Mouse (Mus musculus): ENCODE measurements around the gene Chdh. TPM values are rescaled to one million over a fixed set of nuclear protein-coding genes. Genes with fewer than 3 reads are reported as not detected.

The Chdh gene
- polyA plus RNA-seq, 1 experiment from 2014 or later = 0.53 TPM

DNA sequence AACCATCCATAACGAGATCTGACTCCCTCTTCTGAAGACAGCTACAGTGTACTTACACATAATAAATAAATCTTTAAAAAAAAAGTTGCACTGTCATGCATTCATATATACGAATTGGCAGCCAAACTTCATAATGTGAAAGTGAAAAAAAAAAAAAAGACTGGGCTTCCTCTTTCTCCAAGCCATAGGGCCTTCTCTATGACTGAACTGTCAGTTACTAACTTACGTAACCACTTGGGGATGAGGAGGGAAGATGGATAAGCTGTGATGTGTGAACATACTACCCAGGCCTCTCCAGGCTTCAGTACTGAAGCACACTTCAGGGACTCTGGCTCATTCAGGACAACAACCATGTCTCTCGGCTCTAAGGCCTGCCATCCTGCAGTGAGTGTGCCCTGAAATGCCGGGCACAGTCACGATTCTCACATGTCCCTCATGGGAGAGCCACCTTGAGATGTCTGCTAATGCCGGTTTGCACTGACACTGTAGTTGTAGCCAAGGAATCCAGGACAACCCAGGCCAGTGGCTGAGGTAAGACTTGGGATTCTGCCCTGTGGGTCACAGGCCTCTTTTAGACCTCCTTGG is 34.6 kb downstream of the Chdh start:
- ATAC-seq (ENCODE audit: low FRiP score, low read depth) = no peak
- H3K27ac ChIP-seq (replicated peaks) = no peak overlapping the region

DNA sequence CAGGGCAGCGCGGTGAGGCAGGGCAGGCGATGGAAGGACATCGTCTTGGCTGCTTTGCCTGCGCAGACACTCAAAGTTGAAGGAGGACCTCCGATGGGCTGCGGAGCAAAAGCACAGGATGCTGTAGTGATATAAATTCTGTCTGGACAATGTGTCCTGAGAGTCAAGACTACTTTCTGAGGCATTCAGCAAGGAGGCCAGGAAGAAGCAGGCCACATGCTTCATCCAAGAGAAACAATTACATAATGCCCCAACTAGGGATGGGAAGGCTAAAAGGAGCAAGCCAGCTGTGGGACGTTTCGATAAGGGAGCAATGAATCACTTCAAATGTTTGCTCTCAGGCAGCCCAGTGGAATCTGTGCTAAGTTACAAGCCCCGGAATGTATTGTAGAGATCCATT is 36.4 kb downstream of the Chdh start:
- 91% methylated on average over 10 of the region's 10 CpGs for WGBS
- Histone ChIP-seq H3K27ac (replicated peaks) (no peak overlapping the region), H3K9ac (no peak overlapping the region), H3K9me3 (no peaks in the 10 kb centered on the region), H3K4me1 (replicated peaks) (no peaks in the 10 kb centered on the region), H3K27me3 (no peaks in the 10 kb centered on the region), H3K4me3 (no peak overlapping the region), H3K4me2 (no peak overlapping the region), H3K36me3 (peaks cover 18% of the 10 kb centered on the region)
- no peak for ATAC-seq (ENCODE audit: low FRiP score, low read depth)

More for the DNA sequence above, 34.6 kb downstream of the Chdh start:
- Histone ChIP-seq H3K9me3 (no peaks in the 10 kb centered on the region), H3K27me3 (no peaks in the 10 kb centered on the region), H3K4me3 (no peak overlapping the region), H3K4me2 (no peak overlapping the region), H3K4me1 (replicated peaks) (no peaks in the 10 kb centered on the region), H3K9ac (no peak overlapping the region), H3K36me3 (peaks cover 18% of the 10 kb centered on the region)
- WGBS = 93% methylated on average over 7 of the region's 7 CpGs

DNA sequence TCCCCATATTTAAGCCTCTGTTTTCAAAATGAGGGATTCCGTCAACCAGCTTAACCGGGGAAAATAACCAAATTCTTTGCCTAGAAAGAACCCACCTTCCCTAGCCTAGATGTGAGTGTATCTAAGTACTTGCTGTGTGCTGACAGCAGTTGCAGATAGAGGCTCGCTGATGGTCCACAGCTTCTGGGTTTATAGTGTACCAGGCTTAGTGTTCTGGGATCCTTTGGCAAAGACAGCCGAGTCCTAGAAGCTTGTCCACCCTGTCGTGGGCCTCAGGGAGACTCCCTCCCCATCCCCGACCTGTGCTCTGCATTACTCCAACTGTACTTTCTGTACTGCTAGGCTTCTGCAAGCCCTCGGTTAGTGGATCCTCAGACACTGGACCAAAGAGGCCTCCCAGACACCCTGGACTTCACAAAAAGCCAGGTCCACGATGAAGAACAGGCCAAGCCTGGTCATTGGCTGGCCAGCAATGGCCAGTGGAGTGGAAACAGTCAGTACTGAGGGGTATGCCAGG is 36.9 kb downstream of the Chdh start:
- 90% methylated on average over 8 of the region's 8 CpGs for WGBS

DNA sequence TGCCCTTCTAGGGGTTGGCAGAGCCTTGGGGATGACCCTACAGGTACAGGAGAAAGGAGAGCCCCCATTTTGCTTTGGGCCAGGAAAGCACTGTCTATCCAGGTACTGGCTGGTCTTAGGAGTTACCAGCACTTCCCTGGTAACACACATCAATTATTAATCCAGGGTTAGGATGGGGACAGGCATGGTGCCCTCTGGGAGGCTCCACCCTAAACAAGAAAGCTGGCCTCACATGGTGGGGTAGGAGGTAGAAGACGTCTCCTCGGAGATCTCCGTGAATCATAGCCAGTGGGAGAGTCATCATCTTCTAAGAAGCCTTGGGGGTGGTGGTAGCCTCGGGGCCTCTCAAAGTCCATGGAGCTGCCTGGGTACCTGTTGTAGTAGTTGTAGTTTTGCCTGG is 38.2 kb downstream of the Chdh start:
- H3K36me3 ChIP-seq = peaks cover 13% of the 10 kb centered on the region
- no peak for ATAC-seq (ENCODE audit: low FRiP score, low read depth)

More for the DNA sequence above, 36.9 kb downstream of the Chdh start:
- Histone ChIP-seq H3K27ac (replicated peaks) (no peak overlapping the region), H3K9ac (no peak overlapping the region), H3K27me3 (no peaks in the 10 kb centered on the region), H3K4me2 (no peak overlapping the region), H3K4me3 (no peak overlapping the region), H3K4me1 (replicated peaks) (no peaks in the 10 kb centered on the region), H3K9me3 (no peaks in the 10 kb centered on the region), H3K36me3 (peaks cover 18% of the 10 kb centered on the region)
- ATAC-seq (ENCODE audit: low FRiP score, low read depth) = no peak

DNA sequence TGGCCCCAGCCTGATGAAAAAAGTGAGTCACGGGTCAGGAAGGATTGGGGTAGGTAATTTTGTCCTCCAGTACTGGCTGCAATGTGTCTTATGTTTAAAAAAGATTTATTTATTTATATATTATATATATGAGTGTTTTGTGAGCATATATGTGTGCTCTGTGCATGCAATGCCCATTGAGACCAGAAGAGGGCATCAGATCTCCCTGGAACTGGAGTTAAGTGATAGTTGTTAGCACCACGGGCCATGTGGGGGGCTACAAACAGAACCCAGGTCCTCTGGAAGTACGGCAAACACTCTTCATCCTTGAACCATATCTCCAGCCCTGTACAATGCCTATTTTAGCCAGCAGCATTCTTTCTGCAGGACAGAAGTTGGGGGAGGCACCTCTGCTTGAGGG is 39.2 kb downstream of the Chdh start:
- ATAC-seq (ENCODE audit: low FRiP score, low read depth) = no peak
- H3K27me3 ChIP-seq = no peaks in the 10 kb centered on the region
- H3K4me3 ChIP-seq = no peak overlapping the region
- no peak overlapping the region for H3K9ac ChIP-seq
- 90% methylated on average over 3 of the region's 3 CpGs for WGBS
- H3K4me1 ChIP-seq (replicated peaks) = no peaks in the 10 kb centered on the region
- peaks cover 11% of the 10 kb centered on the region for H3K36me3 ChIP-seq
- H3K27ac ChIP-seq (replicated peaks) = no peak overlapping the region
- H3K4me2 ChIP-seq = no peak overlapping the region
- no peaks in the 10 kb centered on the region for H3K9me3 ChIP-seq

More for the DNA sequence above, 38.2 kb downstream of the Chdh start:
- Histone ChIP-seq H3K4me2 (no peak overlapping the region), H3K27ac (replicated peaks) (no peak overlapping the region), H3K9me3 (no peaks in the 10 kb centered on the region), H3K4me3 (no peak overlapping the region), H3K4me1 (replicated peaks) (no peaks in the 10 kb centered on the region), H3K9ac (no peak overlapping the region), H3K27me3 (no peaks in the 10 kb centered on the region)
- 96% methylated on average over 4 of the region's 4 CpGs for WGBS

DNA sequence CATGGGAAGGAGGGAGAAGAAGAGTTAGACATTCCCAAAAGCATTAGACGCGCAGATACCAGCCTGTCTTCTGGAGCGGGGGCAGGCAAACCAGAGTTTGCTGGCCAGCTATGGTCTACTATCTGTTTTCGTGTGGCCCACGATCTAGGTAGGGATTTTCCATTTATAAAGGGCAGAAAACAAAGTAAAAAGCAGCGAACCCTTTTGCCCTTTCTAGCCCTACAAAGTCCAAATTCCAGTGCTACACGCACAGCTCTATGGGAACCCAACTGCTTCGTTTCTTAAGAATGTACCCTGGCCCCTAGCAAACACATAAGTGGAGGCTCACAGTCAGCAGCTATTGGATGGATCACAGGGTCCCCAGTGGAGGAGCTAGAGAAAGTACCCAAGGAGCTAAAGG is 41.5 kb downstream of the Chdh start:
- ATAC-seq (ENCODE audit: low FRiP score, low read depth) = no peak
- Histone ChIP-seq H3K36me3 (peaks cover 11% of the 10 kb centered on the region), H3K9ac (no peak overlapping the region), H3K27ac (replicated peaks) (no peak overlapping the region), H3K27me3 (no peaks in the 10 kb centered on the region), H3K9me3 (no peaks in the 10 kb centered on the region), H3K4me2 (no peak overlapping the region), H3K4me3 (no peak overlapping the region), H3K4me1 (replicated peaks) (no peaks in the 10 kb centered on the region)
- 89% methylated on average over 8 of the region's 8 CpGs for WGBS

DNA sequence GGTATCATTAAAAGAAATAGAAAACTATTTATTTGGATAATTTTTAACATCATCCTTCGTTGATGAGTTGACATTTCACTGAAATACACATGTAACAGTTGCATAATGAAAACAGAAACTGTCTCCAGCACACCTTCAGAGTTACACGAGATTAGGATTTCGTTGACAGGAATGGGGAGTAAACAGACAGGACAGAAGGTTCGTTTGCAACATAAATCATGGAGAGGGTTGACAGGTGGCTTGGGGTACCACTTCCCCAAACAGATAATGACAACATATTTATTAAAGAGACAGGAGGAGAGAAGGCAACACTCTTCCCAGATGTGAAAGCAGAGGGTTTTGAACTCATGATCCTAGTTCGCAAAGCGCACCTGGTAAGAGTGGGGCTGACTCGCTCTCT is 46.1 kb downstream of the Chdh start:
- H3K36me3 ChIP-seq = no peaks in the 10 kb centered on the region
- no peaks in the 10 kb centered on the region for H3K9me3 ChIP-seq
- peaks cover 11% of the 10 kb centered on the region for H3K4me1 ChIP-seq (replicated peaks)
- no peaks in the 10 kb centered on the region for H3K27me3 ChIP-seq
- no peak overlapping the region for H3K4me3 ChIP-seq
- no peak overlapping the region for H3K9ac ChIP-seq
- 76% methylated on average over 7 of the region's 7 CpGs for WGBS
- no peak overlapping the region for H3K27ac ChIP-seq (replicated peaks)
- no peak overlapping the region for H3K4me2 ChIP-seq
- ATAC-seq (ENCODE audit: low FRiP score, low read depth) = no peak

DNA sequence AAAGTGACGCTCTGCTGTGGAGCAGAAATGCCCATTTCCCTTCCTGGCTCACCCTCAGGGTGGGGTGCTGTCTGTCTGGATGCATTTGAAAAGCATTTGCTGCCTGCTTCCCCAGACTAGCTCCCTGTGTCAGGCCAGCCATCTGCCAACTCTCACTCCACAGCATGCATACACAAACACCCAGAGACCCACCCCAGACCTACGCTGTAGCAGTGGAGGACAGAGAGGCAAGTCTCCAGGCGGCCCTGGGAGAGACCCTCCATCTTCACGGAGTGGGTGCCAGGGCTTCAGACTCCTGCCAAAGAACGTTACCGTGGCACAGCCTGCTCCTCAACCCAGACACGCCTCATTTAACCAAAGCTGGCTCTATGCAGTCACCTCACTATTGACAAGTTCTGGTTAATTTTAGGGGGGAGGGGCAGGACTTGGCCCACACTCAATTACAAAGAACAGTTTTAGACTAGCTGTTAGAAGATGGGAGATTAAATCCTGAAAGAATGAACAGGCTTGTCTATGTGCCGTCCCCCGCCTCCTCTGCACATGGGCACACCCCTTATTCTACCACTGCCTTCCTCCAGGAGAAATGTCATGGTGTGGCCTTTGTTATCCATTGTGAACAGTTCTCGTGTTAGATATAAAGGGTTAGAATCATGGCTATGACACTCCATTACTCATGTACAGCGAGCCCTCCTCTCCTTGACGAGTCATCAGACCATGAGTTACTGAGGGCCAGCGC is 47.4 kb downstream of the Chdh start:
- no peak overlapping the region for H3K4me3 ChIP-seq
- no peaks in the 10 kb centered on the region for H3K9me3 ChIP-seq
- no peaks in the 10 kb centered on the region for H3K36me3 ChIP-seq
- no peak overlapping the region for H3K9ac ChIP-seq
- ATAC-seq (ENCODE audit: low FRiP score, low read depth) = peak; percentile 94
- H3K4me2 ChIP-seq = peak overlapping the region; percentile 5; the same call in 1 of the 2 replicates
- H3K27ac ChIP-seq (replicated peaks) = peak overlapping the region; percentile 65
- 32% methylated on average over 13 of the region's 13 CpGs for WGBS
- peaks cover 11% of the 10 kb centered on the region for H3K4me1 ChIP-seq (replicated peaks)
- H3K27me3 ChIP-seq = no peaks in the 10 kb centered on the region

DNA sequence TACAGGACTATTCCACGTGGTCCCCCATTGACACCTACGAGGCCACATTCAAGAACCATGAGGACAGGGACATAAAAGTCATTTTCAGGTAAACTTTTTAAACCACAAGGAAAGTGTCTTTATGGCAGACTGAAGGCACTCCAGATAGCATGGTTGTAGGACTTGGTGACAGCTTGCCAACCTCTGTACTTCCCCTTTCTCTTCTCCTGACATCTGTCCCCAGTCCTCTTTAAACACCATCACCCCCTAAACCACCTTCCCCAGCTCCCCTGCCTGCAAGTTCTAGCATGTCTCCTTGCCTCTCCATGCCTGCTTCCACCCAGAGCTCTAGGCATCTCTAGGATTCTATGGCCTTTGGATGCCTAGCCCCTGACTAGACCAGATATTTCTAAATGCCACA is 56.0 kb downstream of the Chdh start:
- H3K27ac ChIP-seq (replicated peaks) = no peak overlapping the region
- H3K4me1 ChIP-seq (replicated peaks) = no peaks in the 10 kb centered on the region
- WGBS = 91% methylated on average over 2 of the region's 2 CpGs
- no peak for ATAC-seq (ENCODE audit: low FRiP score, low read depth)
- H3K9me3 ChIP-seq = no peaks in the 10 kb centered on the region
- H3K4me2 ChIP-seq = no peak overlapping the region
- H3K27me3 ChIP-seq = no peaks in the 10 kb centered on the region
- H3K36me3 ChIP-seq = no peaks in the 10 kb centered on the region
- H3K9ac ChIP-seq = no peak overlapping the region
- H3K4me3 ChIP-seq = no peak overlapping the region

DNA sequence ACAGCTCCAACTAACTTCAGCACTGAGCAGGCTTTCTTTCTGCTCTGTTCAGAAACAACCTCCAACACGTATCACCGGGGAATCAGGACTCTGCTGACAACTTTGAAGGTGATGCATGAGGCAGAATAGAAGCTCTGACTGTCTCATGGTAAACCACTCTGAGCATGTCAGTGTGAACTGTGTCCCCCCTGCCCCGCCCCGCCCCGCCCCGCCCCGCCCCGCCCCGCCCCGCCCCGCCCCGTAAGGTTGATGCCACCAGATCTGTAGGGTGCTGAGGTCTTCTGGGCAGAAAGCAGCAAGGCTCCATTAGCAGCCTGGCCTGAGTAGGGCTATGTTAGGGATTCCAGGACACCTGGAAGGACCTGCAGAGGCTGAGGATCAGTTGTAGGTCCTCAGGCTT is 57.9 kb downstream of the Chdh start:
- Histone ChIP-seq H3K27ac (replicated peaks) (no peak overlapping the region), H3K9ac (no peak overlapping the region), H3K4me3 (no peak overlapping the region), H3K4me1 (replicated peaks) (no peaks in the 10 kb centered on the region), H3K27me3 (no peaks in the 10 kb centered on the region), H3K36me3 (peaks cover 7% of the 10 kb centered on the region; the same call in 1 of the 2 replicates), H3K9me3 (no peaks in the 10 kb centered on the region), H3K4me2 (no peak overlapping the region)
- WGBS = 83% methylated on average over 12 of the region's 12 CpGs
- no peak for ATAC-seq (ENCODE audit: low FRiP score, low read depth)

DNA sequence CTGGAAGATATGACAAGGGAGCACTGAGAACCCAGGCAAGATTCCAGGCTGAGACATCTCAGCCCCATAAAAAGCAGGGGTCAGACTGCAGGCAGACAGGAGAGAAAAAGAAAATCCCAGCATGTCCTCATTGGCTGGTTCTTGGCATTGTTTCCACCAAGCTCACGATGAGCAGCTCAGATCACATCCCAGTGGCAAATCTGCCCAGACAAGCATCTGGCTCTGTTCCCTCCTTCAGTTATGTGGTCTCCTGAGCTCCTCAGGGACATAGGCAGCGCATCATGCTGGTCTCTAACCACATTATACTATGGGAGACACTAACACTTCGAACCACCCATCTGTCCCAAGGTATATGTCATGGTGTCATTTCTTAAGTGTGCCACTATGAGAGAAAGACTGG is 59.7 kb downstream of the Chdh start:
- H3K9ac ChIP-seq = no peak overlapping the region
- H3K27me3 ChIP-seq = no peaks in the 10 kb centered on the region
- H3K4me3 ChIP-seq = no peak overlapping the region
- H3K4me2 ChIP-seq = no peak overlapping the region
- no peaks in the 10 kb centered on the region for H3K9me3 ChIP-seq
- ATAC-seq (ENCODE audit: low FRiP score, low read depth) = no peak
- 76% methylated on average over 3 of the region's 3 CpGs for WGBS
- no peaks in the 10 kb centered on the region for H3K4me1 ChIP-seq (replicated peaks)
- peaks cover 13% of the 10 kb centered on the region for H3K36me3 ChIP-seq
- H3K27ac ChIP-seq (replicated peaks) = no peak overlapping the region

DNA sequence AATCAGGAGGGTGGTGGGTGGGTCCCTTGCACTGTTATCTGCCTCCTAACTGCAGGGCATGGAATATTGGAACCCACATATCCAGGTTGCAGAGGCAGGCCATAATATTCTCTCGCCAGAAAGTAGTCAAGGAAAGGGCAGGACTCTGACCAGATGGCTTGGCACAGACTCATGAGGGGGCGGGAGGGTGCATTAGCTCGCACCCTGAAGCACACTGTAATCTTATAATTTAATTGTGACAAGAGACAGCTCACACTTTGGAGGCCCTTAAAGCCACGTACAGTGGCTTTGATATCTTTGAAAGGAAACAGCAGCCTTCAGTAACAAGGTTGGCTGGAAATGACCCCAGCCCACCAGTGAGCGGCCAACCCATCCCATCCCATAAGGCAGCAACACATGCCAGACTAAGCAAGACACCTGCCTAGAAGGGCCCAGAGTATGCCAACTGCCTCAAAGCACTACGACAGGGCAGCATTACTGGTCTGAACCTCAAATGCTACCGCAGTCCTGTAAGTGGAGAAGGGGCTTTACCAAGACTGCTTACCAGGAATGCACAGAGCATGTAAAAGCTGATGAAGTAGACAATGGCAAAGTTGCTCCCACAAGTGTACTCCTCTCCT is 66.6 kb downstream of the Chdh start:
- no peak overlapping the region for H3K9ac ChIP-seq
- no peak overlapping the region for H3K4me3 ChIP-seq
- no peak overlapping the region for H3K27ac ChIP-seq (replicated peaks)
- H3K9me3 ChIP-seq = no peaks in the 10 kb centered on the region
- H3K27me3 ChIP-seq = no peaks in the 10 kb centered on the region
- WGBS = 71% methylated on average over 7 of the region's 7 CpGs
- no peak for ATAC-seq (ENCODE audit: low FRiP score, low read depth)
- no peak overlapping the region for H3K4me2 ChIP-seq
- H3K36me3 ChIP-seq = peaks cover 25% of the 10 kb centered on the region
- H3K4me1 ChIP-seq (replicated peaks) = no peaks in the 10 kb centered on the region

Data from hindbrain, embryonic 15.5 days (tissue).